Mouse (Mus musculus): ENCODE measurements around the gene Gucd1. TPM values are rescaled to one million over a fixed set of nuclear protein-coding genes. Genes with fewer than 3 reads are reported as not detected.
A peak's percentile ranks its signal among the peaks of the same experiment; 100 is the strongest.
"Not testable (repeated sequence)": the region's sequence is repeated elsewhere in the genome, so short reads cannot be mapped to it uniquely, and the experiment has no call there.

Gene Gucd1
- polyA plus RNA-seq, 1 experiment = 29.8 TPM

DNA sequence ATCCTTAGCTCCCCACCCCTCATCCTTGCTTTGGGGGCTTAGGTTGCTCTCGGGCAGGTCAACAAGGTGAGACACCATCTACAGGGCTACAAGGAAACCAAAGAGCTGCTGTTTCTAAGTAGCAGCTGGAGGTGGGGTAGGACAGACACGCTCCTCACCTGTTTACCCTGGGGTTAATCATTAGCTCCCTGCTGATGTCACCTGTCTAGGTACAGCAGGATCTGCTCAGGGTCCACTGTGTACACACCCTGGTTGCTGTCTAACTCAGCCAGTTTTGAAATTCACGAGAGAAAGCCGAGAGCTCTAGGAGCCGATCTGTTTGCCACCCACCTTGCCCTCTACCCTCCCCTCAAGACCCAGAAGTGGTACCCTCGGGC lies 88.8 kb downstream of the Gucd1 start:
- Histone ChIP-seq H3K4me3 (ENCODE audit: insufficient read depth, low read depth, low read length) (no peak overlapping the region), H3K4me1 (ENCODE audit: control insufficient read depth, insufficient read depth, insufficient read length, low read length) (no peaks in the 10 kb centered on the region; the same call in 1 of the 2 replicates), H3K27ac (replicated peaks; ENCODE audit: low read depth, low read length) (no peak overlapping the region)

DNA sequence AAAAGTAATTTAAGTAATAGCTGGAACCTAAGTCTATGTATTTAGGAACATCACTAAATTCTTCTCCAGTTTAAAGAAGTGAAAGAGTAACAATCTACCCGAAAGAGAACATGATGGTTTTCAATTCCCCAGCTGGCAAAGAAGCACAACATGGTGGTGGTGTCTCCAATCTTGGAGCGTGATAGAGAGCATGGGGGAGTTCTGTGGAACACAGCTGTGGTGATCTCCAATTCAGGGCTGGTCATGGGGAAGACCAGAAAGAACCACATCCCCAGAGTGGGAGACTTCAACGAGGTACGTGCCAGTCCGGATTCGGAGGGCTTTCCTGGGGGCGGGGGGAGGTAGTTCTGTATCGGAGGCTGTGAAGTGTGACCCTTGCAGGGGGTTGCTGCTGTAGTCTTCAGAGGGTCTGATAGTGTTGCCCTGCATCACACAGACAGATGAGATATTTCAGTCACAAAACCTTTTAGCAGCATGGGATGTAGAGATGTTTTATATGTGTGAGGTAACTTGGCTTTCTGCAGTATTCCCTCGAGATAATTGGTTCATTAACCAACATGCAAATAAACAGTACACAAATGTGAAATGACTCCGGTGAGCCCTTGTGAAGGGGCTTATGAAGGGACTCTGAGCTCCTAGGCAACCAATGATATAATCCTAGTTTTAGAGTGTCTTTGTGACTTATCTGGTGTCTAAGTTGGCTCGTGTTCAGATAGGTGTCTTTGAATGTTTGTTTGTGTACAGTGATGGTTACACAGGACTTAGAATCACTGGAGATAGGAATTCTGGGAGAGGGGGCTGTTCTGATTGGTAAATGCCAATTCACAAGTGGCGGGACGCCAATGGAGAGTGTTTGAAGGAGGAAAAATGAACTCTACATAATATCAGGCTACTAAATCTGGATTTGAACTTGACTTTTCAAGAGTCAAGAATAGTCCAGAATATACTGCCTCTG lies 89.4 kb downstream of the Gucd1 start:
- no peak overlapping the region for H3K27ac ChIP-seq (replicated peaks; ENCODE audit: low read depth, low read length)

DNA sequence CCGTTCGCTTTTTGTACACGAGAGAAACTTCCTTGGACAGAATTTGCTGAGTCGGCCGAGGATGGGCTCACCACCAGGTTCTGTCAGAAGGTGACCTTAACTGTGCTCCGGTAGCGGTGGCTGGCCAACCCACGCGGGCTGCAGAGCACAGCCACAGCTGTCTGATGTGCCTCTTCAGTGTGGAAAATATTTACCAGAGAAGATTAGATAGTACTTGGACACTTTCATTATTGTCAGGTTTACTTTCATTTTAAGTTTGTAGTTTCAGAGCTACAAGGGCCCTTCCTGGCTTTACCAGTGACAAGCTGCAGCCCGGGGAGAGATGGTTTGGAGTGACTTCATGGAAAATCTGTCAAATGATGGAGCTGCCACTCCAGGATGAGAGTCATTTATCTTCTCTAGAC lies 93.3 kb downstream of the Gucd1 start:
- H3K27ac ChIP-seq (replicated peaks; ENCODE audit: low read depth, low read length) = no peak overlapping the region
- H3K4me1 ChIP-seq (ENCODE audit: control insufficient read depth, insufficient read depth, insufficient read length, low read length) = peaks cover 3% of the 10 kb centered on the region
- no peak overlapping the region for H3K4me3 ChIP-seq (ENCODE audit: insufficient read depth, low read depth, low read length)

More for the DNA sequence above, 89.4 kb downstream of the Gucd1 start:
- H3K4me1 ChIP-seq (ENCODE audit: control insufficient read depth, insufficient read depth, insufficient read length, low read length) = no peaks in the 10 kb centered on the region; the same call in 1 of the 2 replicates
- H3K4me3 ChIP-seq (ENCODE audit: insufficient read depth, low read depth, low read length) = no peak overlapping the region

DNA sequence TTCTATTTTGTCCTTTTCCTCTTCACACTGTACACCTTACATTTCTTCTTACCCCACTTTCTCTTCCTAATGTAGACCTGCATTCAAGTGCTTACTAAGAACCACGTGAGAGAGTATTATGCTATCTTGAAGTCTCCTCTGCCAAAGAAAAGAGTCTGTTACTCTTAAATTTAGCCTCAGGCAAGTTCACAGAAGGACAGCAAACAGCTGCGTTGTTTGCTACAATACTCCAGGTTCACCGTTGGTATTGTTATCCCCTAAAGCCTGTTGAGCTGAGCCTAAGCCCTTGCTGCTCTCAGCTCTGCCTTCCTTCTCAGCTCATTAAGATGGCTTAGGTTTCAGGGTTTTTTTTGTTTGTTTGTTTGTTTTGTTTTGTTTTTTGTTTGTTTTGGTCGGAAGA lies 99.0 kb downstream of the Gucd1 start:
- Histone ChIP-seq H3K4me1 (ENCODE audit: control insufficient read depth, insufficient read depth, insufficient read length, low read length) (peaks cover 3% of the 10 kb centered on the region; the same call in 1 of the 2 replicates), H3K27ac (replicated peaks; ENCODE audit: low read depth, low read length) (no peak overlapping the region), H3K4me3 (ENCODE audit: insufficient read depth, low read depth, low read length) (no peak overlapping the region)

GRCm38 (mm10) chr10:75417363-75418042 lies 100.3 kb downstream of the Gucd1 start:
- no peak overlapping the region for H3K4me3 ChIP-seq (ENCODE audit: insufficient read depth, low read depth, low read length)
- no peak overlapping the region for H3K27ac ChIP-seq (replicated peaks; ENCODE audit: low read depth, low read length)
- H3K4me1 ChIP-seq (ENCODE audit: control insufficient read depth, insufficient read depth, insufficient read length, low read length) = peaks cover 3% of the 10 kb centered on the region; the same call in 1 of the 2 replicates

- Histone ChIP-seq H3K27ac (replicated peaks; ENCODE audit: low read depth, low read length) (no peak overlapping the region), H3K4me1 (ENCODE audit: control insufficient read depth, insufficient read depth, insufficient read length, low read length) (no peaks in the 10 kb centered on the region)
Measured at GRCm38 (mm10) chr10:75414925-75415324, 102.8 kb downstream of the Gucd1 start.

GRCm38 (mm10) chr10:75412114-75413103 lies 105.4 kb downstream of the Gucd1 start:
- Histone ChIP-seq H3K4me1 (ENCODE audit: control insufficient read depth, insufficient read depth, insufficient read length, low read length) (no peaks in the 10 kb centered on the region), H3K27ac (replicated peaks; ENCODE audit: low read depth, low read length) (no peak overlapping the region), H3K4me3 (ENCODE audit: insufficient read depth, low read depth, low read length) (no peak overlapping the region)

More at GRCm38 (mm10) chr10:75414925-75415324, 102.8 kb downstream of the Gucd1 start:
- H3K4me3 ChIP-seq (ENCODE audit: insufficient read depth, low read depth, low read length) = no peak overlapping the region

- H3K4me3 ChIP-seq (ENCODE audit: insufficient read depth, low read depth, low read length); H3K4me1 ChIP-seq (ENCODE audit: control insufficient read depth, insufficient read depth, insufficient read length, low read length): not testable (repeated sequence)
Measured at GRCm38 (mm10) chr10:75411343-75412113, 106.2 kb downstream of the Gucd1 start.

GRCm38 (mm10) chr10:75407741-75408140 lies 110.0 kb downstream of the Gucd1 start:
- H3K27ac ChIP-seq (replicated peaks; ENCODE audit: low read depth, low read length) = no peak overlapping the region
- no peaks in the 10 kb centered on the region for H3K4me1 ChIP-seq (ENCODE audit: control insufficient read depth, insufficient read depth, insufficient read length, low read length)
- H3K4me3 ChIP-seq (ENCODE audit: insufficient read depth, low read depth, low read length) = no peak overlapping the region

More at GRCm38 (mm10) chr10:75411343-75412113, 106.2 kb downstream of the Gucd1 start:
- not testable (repeated sequence) for H3K27ac ChIP-seq (replicated peaks; ENCODE audit: low read depth, low read length)

- H3K27ac ChIP-seq (replicated peaks; ENCODE audit: low read depth, low read length) = no peak overlapping the region
- H3K4me3 ChIP-seq (ENCODE audit: insufficient read depth, low read depth, low read length) = no peak overlapping the region
- no peaks in the 10 kb centered on the region for H3K4me1 ChIP-seq (ENCODE audit: control insufficient read depth, insufficient read depth, insufficient read length, low read length)
Measured at GRCm38 (mm10) chr10:75406755-75407154, 111.0 kb downstream of the Gucd1 start.

DNA sequence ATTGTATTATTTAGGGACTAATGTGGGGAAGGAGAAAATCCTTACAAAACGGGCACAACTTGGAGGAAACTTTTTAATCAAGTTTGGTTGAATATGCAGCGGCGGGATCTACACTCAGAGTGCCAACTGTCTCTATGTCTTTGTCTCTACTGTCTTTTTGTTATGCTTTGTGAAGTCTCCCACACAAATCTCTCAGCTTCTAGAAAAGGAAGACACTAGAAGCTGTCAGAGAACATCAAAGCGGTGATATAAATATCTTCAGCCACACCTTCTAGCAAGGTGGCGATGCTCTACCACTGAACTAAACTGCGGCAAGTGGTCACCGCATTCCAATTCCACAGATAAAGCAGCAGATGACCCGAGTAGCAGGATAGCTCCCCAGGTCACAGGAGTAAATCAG lies 111.9 kb downstream of the Gucd1 start:
- Histone ChIP-seq H3K4me3 (ENCODE audit: insufficient read depth, low read depth, low read length) (no peak overlapping the region), H3K27ac (replicated peaks; ENCODE audit: low read depth, low read length) (no peak overlapping the region), H3K4me1 (ENCODE audit: control insufficient read depth, insufficient read depth, insufficient read length, low read length) (no peaks in the 10 kb centered on the region)

- Histone ChIP-seq H3K27ac (replicated peaks; ENCODE audit: low read depth, low read length) (no peak within 1 kb of the TSS), H3K4me3 (ENCODE audit: insufficient read depth, low read depth, low read length) (no peak within 1 kb of the TSS), H3K4me1 (ENCODE audit: control insufficient read depth, insufficient read depth, insufficient read length, low read length) (0 out of 2 replicates have a peak, but pooled peaks cover 3% of the 10 kb centered on the region)
Measured at GRCm38 (mm10) chr10:75400958-75401357, 116.8 kb downstream of the Gucd1 start, which contains the start of gene Upb1. Upb1 (plus strand) TSS chr10:75401115.

- Histone ChIP-seq H3K27ac (replicated peaks; ENCODE audit: low read depth, low read length) (peak overlapping the region; percentile 78), H3K4me3 (ENCODE audit: insufficient read depth, low read depth, low read length) (peak overlapping the region; percentile 26; the same call in 1 of the 2 replicates), H3K4me1 (ENCODE audit: control insufficient read depth, insufficient read depth, insufficient read length, low read length) (0 out of 2 replicates have a peak, but pooled peaks cover 3% of the 10 kb centered on the region)
Measured at GRCm38 (mm10) chr10:75396966-75397365, 120.8 kb downstream of the Gucd1 start.

GRCm38 (mm10) chr10:75394796-75395195 lies 123.0 kb downstream of the Gucd1 start:
- H3K27ac ChIP-seq (replicated peaks; ENCODE audit: low read depth, low read length) = no peak overlapping the region
- 0 out of 2 replicates have a peak, but pooled peaks cover 3% of the 10 kb centered on the region for H3K4me1 ChIP-seq (ENCODE audit: control insufficient read depth, insufficient read depth, insufficient read length, low read length)
- H3K4me3 ChIP-seq (ENCODE audit: insufficient read depth, low read depth, low read length) = no peak overlapping the region
